Mouse (Mus musculus) liver, embryonic 16.5 days (tissue): ENCODE measurements around the gene Rbm24. TPM values are rescaled to one million over a fixed set of nuclear protein-coding genes. Genes with fewer than 3 reads are reported as not detected.

Experiments used
- ATAC-seq: fragments of 200-750 bp; cut with Nextera tagmentation; 2 replicates; pipeline ENCODE4 v1.8.0; 2017; ENCODE audit warnings: low read depth, mild to moderate bottlenecking, moderate number of reproducible peaks, moderate library complexity
- H3K27ac ChIP-seq: fragments of 300-500 bp; sonication (generic); 2 replicates; pipeline ENCODE4 v1.5.1; 2014; ENCODE audit warnings: mild to moderate bottlenecking, low read length
- H3K27me3 ChIP-seq: fragments of 300-500 bp; sonication (generic); 2 replicates; pipeline ENCODE4 v1.6.1; 2014; ENCODE audit warnings: low read depth, low read length, mixed read lengths; ENCODE audit not compliant: control insufficient read depth, insufficient read depth
- H3K36me3 ChIP-seq: fragments of 300-500 bp; sonication (generic); 2 replicates; pipeline ENCODE4 v1.6.1; 2014; ENCODE audit warnings: mild to moderate bottlenecking; ENCODE audit not compliant: control insufficient read depth, insufficient read depth
- H3K4me1 ChIP-seq: fragments of 300-500 bp; sonication (generic); 2 replicates; pipeline ENCODE4 v1.6.1; 2014; ENCODE audit warnings: low read depth, low read length, mixed read lengths; ENCODE audit not compliant: control insufficient read depth
- H3K4me2 ChIP-seq: fragments of 300-500 bp; sonication (generic); 2 replicates; pipeline ENCODE4 v1.6.1; 2014; ENCODE audit warnings: low read depth, low read length, mixed read lengths
- H3K4me3 ChIP-seq: fragments of 300-500 bp; sonication (generic); 2 replicates; pipeline ENCODE4 v1.5.1; 2014; ENCODE audit warnings: low read depth, mild to moderate bottlenecking, low read length
- H3K9ac ChIP-seq: fragments of 300-500 bp; sonication (generic); 2 replicates; pipeline ENCODE4 v1.6.1; 2014; ENCODE audit warnings: low read depth, low read length
- H3K9me3 ChIP-seq: fragments of 300-500 bp; sonication (generic); replicated peaks from 2 replicates; pipeline ENCODE4 v1.6.1; 2016; ENCODE audit warnings: low read length; ENCODE audit not compliant: control insufficient read depth
- WGBS: fragments of 180-500 bp; shearing (Covaris S2); extraction: QIAGEN DNeasy Blood & Tissue Kit; methylation state at CpG from one replicate; pipeline ENCODE4 v1.1.7; 2014; ENCODE audit not compliant: insufficient replicate concordance; 5-methylcytosine and 5-hydroxymethylcytosine counted together
- polyA plus RNA-seq: library from polyadenylated mRNA; unstranded; fragments of >200 nt; fragmentation: Nextera tagmentation; extraction: Ambion mirVana; gene quantifications from 2 replicates; pipeline ENCODE4 v1.2.1, GENCODE M21; 2015

Gene Rbm24
- 0.09 and 0.13 TPM in 2 replicates for polyA plus RNA-seq

DNA sequence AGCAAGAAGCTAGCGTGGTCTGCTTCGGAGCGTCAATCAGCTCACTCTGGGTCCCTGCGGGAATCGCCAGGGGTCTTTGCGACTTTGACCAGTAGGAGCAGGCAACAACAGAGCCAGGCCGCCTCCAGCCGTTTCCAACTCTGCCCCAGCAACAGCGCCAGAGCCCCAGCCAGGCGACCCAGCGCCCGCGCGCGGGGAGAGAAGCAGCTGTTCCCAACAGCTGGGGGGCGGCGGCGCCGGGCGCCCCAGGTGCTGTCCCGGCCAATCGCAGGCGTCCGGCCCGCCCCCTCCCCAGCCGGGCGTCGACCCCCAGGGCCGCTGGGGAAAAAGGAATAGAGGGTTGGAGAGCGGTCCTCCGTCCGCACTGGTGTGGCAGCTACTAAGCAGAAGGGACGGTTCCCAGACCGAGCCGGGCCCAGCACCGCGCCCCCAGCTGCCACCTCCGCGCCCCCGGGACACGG, at the start of gene Rbm24:
Gene Rbm24, plus strand, starts transcription at position 294 of the 461 bp plus-strand sequence.
- H3K4me3 ChIP-seq: peak within 1 kb of the TSS; percentile 53
- ATAC-seq: no peak
- H3K4me1 ChIP-seq: no peaks in the 10 kb centered on the region
- peak within 1 kb of the TSS; percentile 66 for H3K4me2 ChIP-seq
- no peaks in the 10 kb centered on the region for H3K36me3 ChIP-seq
- H3K27me3 ChIP-seq: peaks cover 33% of the 10 kb centered on the region
- 2% methylated on average over 40 of the region's 41 CpGs for WGBS
- no peak within 1 kb of the TSS for H3K27ac ChIP-seq
- no peak within 1 kb of the TSS; the same call in 1 of the 2 replicates for H3K9ac ChIP-seq
- H3K9me3 ChIP-seq: no peaks in the 10 kb centered on the region

- Histone ChIP-seq H3K27me3 (no peaks in the 10 kb centered on the region), H3K36me3 (no peaks in the 10 kb centered on the region), H3K4me2 (no peak overlapping the region), H3K27ac (no peak overlapping the region), H3K4me3 (no peak overlapping the region), H3K9me3 (no peaks in the 10 kb centered on the region), H3K4me1 (no peaks in the 10 kb centered on the region), H3K9ac (no peak overlapping the region)
- WGBS: 36% methylated on average over 7 of the region's 7 CpGs
- no peak for ATAC-seq
These were observed 45.4 kb upstream of the Rbm24 start for GRCm38 (mm10) chr13:46372884-46373283.

DNA sequence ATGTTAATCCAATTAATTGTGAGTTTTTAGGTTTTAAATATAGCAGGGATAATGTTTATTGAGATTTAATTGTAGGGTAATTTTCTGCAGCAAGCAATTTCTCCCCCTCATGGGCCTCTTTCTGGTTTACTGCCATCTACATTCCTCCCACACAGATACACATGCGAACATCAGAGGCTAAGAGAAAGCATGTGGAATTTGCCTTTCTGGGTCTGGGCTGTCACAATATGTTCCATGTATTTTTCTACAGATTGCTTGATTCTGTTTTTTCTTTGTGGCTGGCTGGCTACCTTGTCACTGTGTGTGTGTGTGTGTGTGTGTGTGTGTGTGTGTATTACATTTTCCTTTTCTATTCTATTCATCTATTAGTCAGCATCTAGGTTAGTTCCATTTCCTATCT, 42.9 kb upstream of the Rbm24 start:
- Histone ChIP-seq H3K9me3 (no peaks in the 10 kb centered on the region), H3K27me3 (no peaks in the 10 kb centered on the region), H3K4me3 (no peak overlapping the region), H3K9ac (no peak overlapping the region), H3K27ac (no peak overlapping the region), H3K36me3 (no peaks in the 10 kb centered on the region), H3K4me2 (no peak overlapping the region), H3K4me1 (no peaks in the 10 kb centered on the region)
- no peak for ATAC-seq
- WGBS: 48% methylated on average over 1 of the region's 1 CpGs

DNA sequence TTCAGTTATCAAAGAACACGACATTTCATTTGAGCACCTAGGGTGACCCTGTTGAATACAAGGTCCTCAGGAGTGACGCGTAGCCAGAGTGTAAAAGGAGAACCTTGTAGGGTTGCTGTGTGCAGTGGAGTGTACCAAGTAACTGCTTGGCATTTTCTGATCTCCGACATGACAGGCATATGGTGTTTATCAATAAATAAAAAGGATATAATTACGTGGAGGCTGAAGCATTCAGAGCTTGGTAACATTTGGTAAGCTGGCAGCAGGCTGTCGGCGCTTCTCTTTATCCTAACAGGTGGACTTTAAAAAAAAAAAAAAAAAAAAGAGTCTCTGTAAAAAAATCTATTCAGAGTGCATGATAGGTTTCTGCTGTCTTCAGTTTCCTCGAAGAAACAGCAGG, 30.8 kb upstream of the Rbm24 start:
- H3K9me3 ChIP-seq: no peaks in the 10 kb centered on the region
- no peak overlapping the region for H3K27ac ChIP-seq
- no peak for ATAC-seq
- 72% methylated on average over 8 of the region's 8 CpGs for WGBS
- H3K27me3 ChIP-seq: no peaks in the 10 kb centered on the region
- no peak overlapping the region for H3K4me2 ChIP-seq
- H3K4me1 ChIP-seq: no peaks in the 10 kb centered on the region
- no peak overlapping the region for H3K4me3 ChIP-seq
- no peak overlapping the region for H3K9ac ChIP-seq
- H3K36me3 ChIP-seq: no peaks in the 10 kb centered on the region

- no peak overlapping the region for H3K4me3 ChIP-seq
- 44% methylated on average over 1 of the region's 1 CpGs for WGBS
- H3K27ac ChIP-seq: no peak overlapping the region
- no peak for ATAC-seq
- no peak overlapping the region for H3K4me2 ChIP-seq
- no peaks in the 10 kb centered on the region for H3K4me1 ChIP-seq
- H3K36me3 ChIP-seq: no peaks in the 10 kb centered on the region
- no peaks in the 10 kb centered on the region for H3K27me3 ChIP-seq
- no peak overlapping the region for H3K9ac ChIP-seq
- no peaks in the 10 kb centered on the region for H3K9me3 ChIP-seq
These were observed 26.6 kb upstream of the Rbm24 start for GRCm38 (mm10) chr13:46391654-46392053.

- Histone ChIP-seq H3K4me3 (no peak overlapping the region), H3K36me3 (no peaks in the 10 kb centered on the region), H3K9me3 (no peaks in the 10 kb centered on the region), H3K27me3 (no peaks in the 10 kb centered on the region), H3K9ac (no peak overlapping the region), H3K4me1 (no peaks in the 10 kb centered on the region), H3K27ac (no peak overlapping the region), H3K4me2 (no peak overlapping the region)
- ATAC-seq: no peak
- 44% methylated on average over 4 of the region's 4 CpGs for WGBS
These were observed 25.3 kb upstream of the Rbm24 start for GRCm38 (mm10) chr13:46392893-46393292.

- Histone ChIP-seq H3K4me2 (no peak overlapping the region), H3K36me3 (no peaks in the 10 kb centered on the region), H3K4me3 (no peak overlapping the region), H3K9me3 (no peaks in the 10 kb centered on the region), H3K4me1 (no peaks in the 10 kb centered on the region), H3K27me3 (no peaks in the 10 kb centered on the region), H3K27ac (no peak overlapping the region), H3K9ac (no peak overlapping the region)
- 54% methylated on average over 2 of the region's 2 CpGs for WGBS
- ATAC-seq: no peak
These were observed 24.3 kb upstream of the Rbm24 start for GRCm38 (mm10) chr13:46393936-46394335.

GRCm38 (mm10) chr13:46397235-46397634, 21.0 kb upstream of the Rbm24 start:
- H3K4me2 ChIP-seq: no peak overlapping the region
- H3K27me3 ChIP-seq: no peaks in the 10 kb centered on the region
- WGBS: 43% methylated on average over 3 of the region's 3 CpGs
- H3K9me3 ChIP-seq: no peaks in the 10 kb centered on the region
- H3K4me3 ChIP-seq: no peak overlapping the region
- no peaks in the 10 kb centered on the region for H3K4me1 ChIP-seq
- H3K36me3 ChIP-seq: no peaks in the 10 kb centered on the region
- no peak overlapping the region for H3K27ac ChIP-seq
- no peak overlapping the region for H3K9ac ChIP-seq
- ATAC-seq: no peak

- Histone ChIP-seq H3K27me3 (no peaks in the 10 kb centered on the region), H3K27ac (no peak overlapping the region), H3K4me3 (no peak overlapping the region), H3K4me1 (no peaks in the 10 kb centered on the region), H3K9ac (no peak overlapping the region), H3K9me3 (no peaks in the 10 kb centered on the region), H3K36me3 (no peaks in the 10 kb centered on the region), H3K4me2 (no peak overlapping the region)
- WGBS: 64% methylated on average over 1 of the region's 1 CpGs
- ATAC-seq: no peak
These were observed 11.1 kb upstream of the Rbm24 start for GRCm38 (mm10) chr13:46407151-46407550.
